Mouse (Mus musculus) liver, postnatal 0 days (tissue): ENCODE data around the gene Wrb.
A peak's percentile ranks its signal among the peaks of the same experiment; 100 is the strongest.

ENCODE experiments used
- CTCF ChIP-seq: sonication (generic); IDR thresholded peaks from 2 replicates; pipeline ENCODE4 v1.5.1; 2016; ENCODE audit warnings: antibody characterized with exemption, low read depth
- EP300 ChIP-seq: IDR thresholded peaks from 2 replicates; pipeline ENCODE4 v1.6.1; 2016; ENCODE audit warnings: antibody characterized with exemption, low read depth, mild to moderate bottlenecking

GRCm38 (mm10) chr16:96112769-96113168, 32.4 kb upstream of the Wrb start:
- TF ChIP-seq CTCF (peak; percentile 39), EP300 (no peak)
